Mouse (Mus musculus) lung, adult 2 months (tissue): ENCODE measurements around the gene Ajuba.

Experiments
- CTCF ChIP-seq: fragments of 200-500 bp; IDR thresholded peaks from 2 replicates; pipeline ENCODE4 v1.5.1; 2011; ENCODE audit warnings: mild to moderate bottlenecking, low read length, control low read depth; ENCODE audit not compliant: insufficient read depth
- POLR2A ChIP-seq: fragments of 200-500 bp; IDR thresholded peaks from 2 replicates; pipeline ENCODE4 v1.6.1; 2011; ENCODE audit warnings: low read depth, mild to moderate bottlenecking, control low read depth, low read length, borderline replicate concordance; ENCODE audit errors: extremely low read depth

DNA sequence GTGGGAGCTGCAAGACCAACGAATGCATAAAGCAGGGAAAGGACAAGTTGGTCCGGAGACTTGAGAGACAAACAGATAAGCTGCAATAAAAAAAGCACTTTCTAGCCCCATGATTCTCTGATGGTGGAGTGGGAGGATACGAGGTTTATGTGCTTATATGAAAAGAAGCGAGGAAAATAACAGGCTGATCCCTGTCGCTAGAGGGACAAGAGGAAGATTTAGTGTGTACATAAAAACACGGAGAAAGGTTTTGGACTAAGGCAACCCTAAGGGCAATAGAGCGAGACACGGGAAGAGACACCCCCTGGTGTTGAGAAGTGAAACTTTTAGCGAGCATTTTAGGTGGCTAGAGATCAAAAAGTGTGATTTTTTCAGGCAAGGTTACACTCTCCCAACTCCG is 705 bp upstream of the Ajuba start:
- TF ChIP-seq CTCF (peak; percentile 42), POLR2A (no peak)
